Mouse (Mus musculus) forebrain, embryonic 12.5 days (tissue): ENCODE data around the gene Rnf17. TPM values are rescaled to one million over a fixed set of nuclear protein-coding genes. Genes with fewer than 3 reads are reported as not detected.
A peak's percentile ranks its signal among the peaks of the same experiment; 100 is the strongest.

Experiments
- ATAC-seq: fragments of 200-750 bp; cut with Nextera tagmentation; 2 replicates; pipeline ENCODE4 v1.8.0; 2017; ENCODE audit warnings: moderate TSS enrichment; ENCODE audit not compliant: low FRiP score
- H3K27ac ChIP-seq: fragments of 300-500 bp; sonication (generic); 2 replicates; pipeline ENCODE4 v1.5.1; 2016; ENCODE audit warnings: mild to moderate bottlenecking
- H3K27me3 ChIP-seq: fragments of 300-500 bp; sonication (generic); 2 replicates; pipeline ENCODE4 v1.6.1; 2016; ENCODE audit warnings: mild to moderate bottlenecking
- H3K36me3 ChIP-seq: fragments of 300-500 bp; sonication (generic); replicated peaks from 2 replicates; pipeline ENCODE4 v1.6.1; 2016; ENCODE audit warnings: mild to moderate bottlenecking
- H3K4me1 ChIP-seq: fragments of 300-500 bp; sonication (generic); 2 replicates; pipeline ENCODE4 v1.6.1; 2016
- H3K4me2 ChIP-seq: fragments of 300-500 bp; sonication (generic); 2 replicates; pipeline ENCODE4 v1.6.1; 2016; ENCODE audit warnings: mild to moderate bottlenecking, moderate library complexity
- H3K4me3 ChIP-seq: fragments of 300-500 bp; sonication (generic); replicated peaks from 2 replicates; pipeline ENCODE4 v1.5.1; 2016; ENCODE audit warnings: mild to moderate bottlenecking
- H3K9ac ChIP-seq: fragments of 300-500 bp; sonication (generic); 2 replicates; pipeline ENCODE4 v1.6.1; 2016; ENCODE audit warnings: mild to moderate bottlenecking
- H3K9me3 ChIP-seq: fragments of 300-500 bp; sonication (generic); 2 replicates; pipeline ENCODE4 v1.6.1; 2016
- WGBS: fragments of 180-500 bp; shearing (Covaris S2); methylation state at CpG from one replicate; pipeline ENCODE4 v1.1.7; 2016; 5-methylcytosine and 5-hydroxymethylcytosine counted together
- polyA plus RNA-seq: library from polyadenylated mRNA; unstranded; fragments of >200 nt; fragmentation: Nextera tagmentation; extraction: Ambion mirVana; gene quantifications from 2 replicates; pipeline ENCODE4 v1.2.1, GENCODE M21; 2016

Rnf17 gene
- polyA plus RNA-seq, 1 experiment from 2014 or later, result 0.93 TPM

GRCm38 (mm10) chr14:56382366-56382765 is 20.0 kb upstream of the Rnf17 start:
- H3K4me3 ChIP-seq, result no peak overlapping the region
- H3K27me3 ChIP-seq, result no peaks in the 10 kb centered on the region
- no peaks in the 10 kb centered on the region for H3K4me1 ChIP-seq
- WGBS, result 92% methylated on average over 4 of the region's 4 CpGs
- H3K9ac ChIP-seq, result no peak overlapping the region
- no peak overlapping the region for H3K4me2 ChIP-seq
- no peak for ATAC-seq
- H3K9me3 ChIP-seq, result no peaks in the 10 kb centered on the region
- no peaks in the 10 kb centered on the region for H3K36me3 ChIP-seq
- H3K27ac ChIP-seq, result no peak overlapping the region

GRCm38 (mm10) chr14:56390247-56390646 is 12.1 kb upstream of the Rnf17 start:
- Histone ChIP-seq H3K9ac (no peak overlapping the region), H3K9me3 (no peaks in the 10 kb centered on the region), H3K27ac (no peak overlapping the region), H3K4me1 (peaks cover 10% of the 10 kb centered on the region; the same call in 1 of the 2 replicates), H3K27me3 (no peaks in the 10 kb centered on the region), H3K4me2 (no peak overlapping the region), H3K36me3 (no peaks in the 10 kb centered on the region), H3K4me3 (no peak overlapping the region)
- ATAC-seq, result peak; percentile 57; the same call in 1 of the 2 replicates
- WGBS, result 63% methylated on average over 3 of the region's 3 CpGs

GRCm38 (mm10) chr14:56393704-56394312 is 8.6 kb upstream of the Rnf17 start:
- Histone ChIP-seq H3K4me3 (no peak overlapping the region), H3K27me3 (no peaks in the 10 kb centered on the region), H3K36me3 (no peaks in the 10 kb centered on the region), H3K9me3 (no peaks in the 10 kb centered on the region), H3K4me2 (no peak overlapping the region), H3K4me1 (peaks cover 10% of the 10 kb centered on the region; the same call in 1 of the 2 replicates), H3K9ac (no peak overlapping the region), H3K27ac (no peak overlapping the region)
- ATAC-seq, result no peak
- 35% methylated on average over 2 of the region's 2 CpGs for WGBS

- Histone ChIP-seq H3K4me3 (no peak overlapping the region), H3K27ac (no peak overlapping the region)
- ATAC-seq, result no peak
Observed at GRCm38 (mm10) chr14:56398001-56398400, 4.4 kb upstream of the Rnf17 start.

GRCm38 (mm10) chr14:56403072-56403375 is 643 bp downstream of the Rnf17 start:
- Histone ChIP-seq H3K27ac (no peak overlapping the region), H3K4me3 (no peak overlapping the region), H3K27me3 (no peaks in the 10 kb centered on the region), H3K9ac (no peak overlapping the region), H3K9me3 (no peaks in the 10 kb centered on the region), H3K4me1 (no peaks in the 10 kb centered on the region), H3K36me3 (no peaks in the 10 kb centered on the region), H3K4me2 (no peak overlapping the region)
- 96% methylated on average over 2 of the region's 2 CpGs for WGBS
- no peak for ATAC-seq

More at GRCm38 (mm10) chr14:56398001-56398400, 4.4 kb upstream of the Rnf17 start:
- Histone ChIP-seq H3K9ac (no peak overlapping the region), H3K4me2 (no peak overlapping the region), H3K36me3 (no peaks in the 10 kb centered on the region), H3K27me3 (no peaks in the 10 kb centered on the region), H3K4me1 (peaks cover 4% of the 10 kb centered on the region; the same call in 1 of the 2 replicates), H3K9me3 (no peaks in the 10 kb centered on the region)

GRCm38 (mm10) chr14:56462090-56462489 is 59.7 kb downstream of the Rnf17 start:
- no peak for ATAC-seq
- H3K9ac ChIP-seq, result no peak overlapping the region
- H3K27me3 ChIP-seq, result no peaks in the 10 kb centered on the region
- 70% methylated on average over 2 of the region's 2 CpGs for WGBS
- no peaks in the 10 kb centered on the region for H3K4me1 ChIP-seq
- no peak overlapping the region for H3K4me2 ChIP-seq
- H3K9me3 ChIP-seq, result no peaks in the 10 kb centered on the region
- no peak overlapping the region for H3K27ac ChIP-seq
- no peak overlapping the region for H3K4me3 ChIP-seq
- no peaks in the 10 kb centered on the region for H3K36me3 ChIP-seq

GRCm38 (mm10) chr14:56462729-56463128 is 60.3 kb downstream of the Rnf17 start:
- no peak for ATAC-seq
- Histone ChIP-seq H3K36me3 (no peaks in the 10 kb centered on the region), H3K9ac (no peak overlapping the region), H3K4me2 (no peak overlapping the region), H3K27me3 (no peaks in the 10 kb centered on the region), H3K27ac (no peak overlapping the region), H3K9me3 (no peaks in the 10 kb centered on the region), H3K4me1 (no peaks in the 10 kb centered on the region), H3K4me3 (no peak overlapping the region)
- 64% methylated on average over 1 of the region's 1 CpGs for WGBS

- no peaks in the 10 kb centered on the region for H3K4me1 ChIP-seq
- H3K4me3 ChIP-seq, result no peak overlapping the region
- H3K9me3 ChIP-seq, result no peaks in the 10 kb centered on the region
- no peak overlapping the region for H3K9ac ChIP-seq
- H3K4me2 ChIP-seq, result no peak overlapping the region
- H3K36me3 ChIP-seq, result no peaks in the 10 kb centered on the region
- H3K27me3 ChIP-seq, result no peaks in the 10 kb centered on the region
- no peak overlapping the region for H3K27ac ChIP-seq
- 51% methylated on average over 1 of the region's 1 CpGs for WGBS
- ATAC-seq, result no peak
Observed at GRCm38 (mm10) chr14:56468145-56468544, 65.8 kb downstream of the Rnf17 start.

GRCm38 (mm10) chr14:56489806-56490205 is 87.4 kb downstream of the Rnf17 start:
- no peak overlapping the region for H3K4me3 ChIP-seq
- H3K4me1 ChIP-seq, result no peaks in the 10 kb centered on the region
- no peaks in the 10 kb centered on the region for H3K9me3 ChIP-seq
- H3K27me3 ChIP-seq, result no peaks in the 10 kb centered on the region
- H3K4me2 ChIP-seq, result no peak overlapping the region
- H3K27ac ChIP-seq, result no peak overlapping the region
- no peaks in the 10 kb centered on the region for H3K36me3 ChIP-seq
- no peak overlapping the region for H3K9ac ChIP-seq
- no peak for ATAC-seq

GRCm38 (mm10) chr14:56502407-56502806 is 100.0 kb downstream of the Rnf17 start:
- Histone ChIP-seq H3K9me3 (no peaks in the 10 kb centered on the region), H3K4me2 (no peak overlapping the region), H3K36me3 (no peaks in the 10 kb centered on the region), H3K4me1 (no peaks in the 10 kb centered on the region), H3K27ac (no peak overlapping the region), H3K27me3 (no peaks in the 10 kb centered on the region), H3K4me3 (no peak overlapping the region), H3K9ac (no peak overlapping the region)
- ATAC-seq, result no peak
- 84% methylated on average over 4 of the region's 4 CpGs for WGBS

- no peak overlapping the region for H3K4me2 ChIP-seq
- no peak overlapping the region for H3K27ac ChIP-seq
- H3K4me1 ChIP-seq, result no peaks in the 10 kb centered on the region
- no peaks in the 10 kb centered on the region for H3K27me3 ChIP-seq
- H3K36me3 ChIP-seq, result no peaks in the 10 kb centered on the region
- ATAC-seq, result no peak
- WGBS, result 76% methylated on average over 3 of the region's 3 CpGs
- no peak overlapping the region for H3K4me3 ChIP-seq
- no peak overlapping the region for H3K9ac ChIP-seq
- H3K9me3 ChIP-seq, result no peaks in the 10 kb centered on the region
Observed at GRCm38 (mm10) chr14:56506743-56507142, 104.4 kb downstream of the Rnf17 start.

- H3K4me1 ChIP-seq, result no peaks in the 10 kb centered on the region
- H3K9me3 ChIP-seq, result no peaks in the 10 kb centered on the region
- H3K27ac ChIP-seq, result no peak overlapping the region
- ATAC-seq, result no peak
- no peaks in the 10 kb centered on the region for H3K27me3 ChIP-seq
- no peak overlapping the region for H3K4me3 ChIP-seq
- H3K4me2 ChIP-seq, result no peak overlapping the region
- 26% methylated on average over 6 of the region's 6 CpGs for WGBS
- no peaks in the 10 kb centered on the region for H3K36me3 ChIP-seq
- no peak overlapping the region for H3K9ac ChIP-seq
Observed at GRCm38 (mm10) chr14:56512084-56512483, 109.7 kb downstream of the Rnf17 start.

GRCm38 (mm10) chr14:56514775-56515174 is 112.4 kb downstream of the Rnf17 start:
- Histone ChIP-seq H3K36me3 (no peaks in the 10 kb centered on the region), H3K27me3 (no peaks in the 10 kb centered on the region), H3K4me2 (no peak overlapping the region), H3K4me3 (no peak overlapping the region), H3K4me1 (no peaks in the 10 kb centered on the region), H3K9me3 (no peaks in the 10 kb centered on the region), H3K9ac (no peak overlapping the region), H3K27ac (no peak overlapping the region)
- WGBS, result 82% methylated on average over 2 of the region's 2 CpGs
- ATAC-seq, result no peak
